Mouse (Mus musculus) megakaryocyte-erythroid progenitor cell, adult 5-6 weeks (primary cell): ENCODE data around the gene Tmem52b. TPM values are rescaled to one million over a fixed set of nuclear protein-coding genes. Genes with fewer than 3 reads are reported as not detected.
A peak's percentile ranks its signal among the peaks of the same experiment; 100 is the strongest.

Experiments used
- ATAC-seq: replicated peaks from 2 replicates; pipeline ENCODE4 v1.8.0; 2016; ENCODE audit warnings: mild to moderate bottlenecking, inconsistent platforms; ENCODE audit not compliant: severe bottlenecking, poor library complexity, low FRiP score, low TSS enrichment
- total RNA-seq, 2 experiments: library from RNA; stranded (forward) in 1 of 2; stranded (reverse) in 1 of 2; fragments of 200-1000, 215-1000 nt in 1 of 2; fragments of >200 nt in 1 of 2; fragmentation: Nextera tagmentation in 1 of 2; gene quantifications; 2 replicates each; pipeline ENCODE4 v1.2.3; 2014 to 2017

The Tmem52b gene
- total RNA-seq, 2 experiments from 2014 or later: not detected

DNA sequence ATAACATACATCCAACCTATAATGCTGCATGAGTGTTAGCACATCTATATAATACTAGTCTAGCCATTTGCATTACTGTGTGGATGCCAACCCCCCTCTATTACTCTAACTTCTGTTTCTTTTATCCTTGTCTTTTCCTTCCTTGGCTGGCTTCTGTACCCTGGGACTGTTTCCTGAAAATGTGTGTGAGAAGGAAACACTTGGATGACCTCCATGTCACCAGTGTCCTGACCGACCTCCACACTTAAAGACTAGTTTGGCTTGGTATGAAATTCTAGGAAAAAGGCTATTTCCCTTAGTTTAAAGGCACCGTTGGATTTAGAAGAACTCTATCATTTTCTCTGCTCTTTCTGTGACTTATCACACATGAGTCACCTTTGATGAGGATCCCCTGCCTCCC lies 15.1 kb downstream of the Tmem52b start:
- no peak for ATAC-seq

DNA sequence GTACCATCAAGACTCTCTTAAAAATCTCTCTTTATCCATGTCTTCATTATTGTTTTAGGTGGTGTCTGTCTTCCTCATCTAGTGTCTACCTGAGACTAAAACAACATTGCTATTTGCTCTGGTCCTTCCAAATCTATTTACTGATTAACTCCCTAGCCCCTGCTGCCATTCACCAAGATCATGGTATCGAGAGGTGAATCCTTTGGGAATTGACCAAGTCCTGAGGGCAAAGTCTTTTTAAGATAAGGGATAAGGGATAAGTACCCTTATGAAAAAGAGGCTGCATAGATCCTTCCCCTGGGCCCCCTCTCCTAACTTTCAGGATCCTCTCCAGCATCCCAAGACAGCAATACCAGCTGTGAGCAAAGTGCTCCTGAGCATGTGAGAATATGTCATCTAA lies 17.2 kb downstream of the Tmem52b start:
- ATAC-seq: no peak

GRCm38 (mm10) chr6:129530261-129530660 lies 17.9 kb downstream of the Tmem52b start:
- ATAC-seq: no peak

DNA sequence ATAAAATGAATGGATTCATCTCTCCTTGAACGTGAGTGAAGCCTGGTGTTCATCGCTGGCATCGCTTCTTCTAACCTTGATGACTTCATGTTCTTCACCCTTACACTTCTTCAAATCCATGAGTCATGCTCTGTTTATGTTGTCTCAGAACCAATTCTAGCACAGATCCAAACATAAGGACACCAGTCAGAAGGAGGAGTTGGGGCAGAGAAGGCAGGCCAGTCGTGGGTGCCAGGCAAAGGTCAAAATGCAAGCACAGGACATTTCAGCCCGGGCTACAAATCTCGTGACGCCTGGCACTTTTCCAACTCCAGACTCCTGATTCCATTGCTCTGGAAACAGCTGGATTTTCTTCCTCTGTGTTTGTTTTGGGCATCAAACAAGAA lies 20.2 kb downstream of the Tmem52b start:
- ATAC-seq: peak; percentile 15; the same call in 1 of the 2 replicates

DNA sequence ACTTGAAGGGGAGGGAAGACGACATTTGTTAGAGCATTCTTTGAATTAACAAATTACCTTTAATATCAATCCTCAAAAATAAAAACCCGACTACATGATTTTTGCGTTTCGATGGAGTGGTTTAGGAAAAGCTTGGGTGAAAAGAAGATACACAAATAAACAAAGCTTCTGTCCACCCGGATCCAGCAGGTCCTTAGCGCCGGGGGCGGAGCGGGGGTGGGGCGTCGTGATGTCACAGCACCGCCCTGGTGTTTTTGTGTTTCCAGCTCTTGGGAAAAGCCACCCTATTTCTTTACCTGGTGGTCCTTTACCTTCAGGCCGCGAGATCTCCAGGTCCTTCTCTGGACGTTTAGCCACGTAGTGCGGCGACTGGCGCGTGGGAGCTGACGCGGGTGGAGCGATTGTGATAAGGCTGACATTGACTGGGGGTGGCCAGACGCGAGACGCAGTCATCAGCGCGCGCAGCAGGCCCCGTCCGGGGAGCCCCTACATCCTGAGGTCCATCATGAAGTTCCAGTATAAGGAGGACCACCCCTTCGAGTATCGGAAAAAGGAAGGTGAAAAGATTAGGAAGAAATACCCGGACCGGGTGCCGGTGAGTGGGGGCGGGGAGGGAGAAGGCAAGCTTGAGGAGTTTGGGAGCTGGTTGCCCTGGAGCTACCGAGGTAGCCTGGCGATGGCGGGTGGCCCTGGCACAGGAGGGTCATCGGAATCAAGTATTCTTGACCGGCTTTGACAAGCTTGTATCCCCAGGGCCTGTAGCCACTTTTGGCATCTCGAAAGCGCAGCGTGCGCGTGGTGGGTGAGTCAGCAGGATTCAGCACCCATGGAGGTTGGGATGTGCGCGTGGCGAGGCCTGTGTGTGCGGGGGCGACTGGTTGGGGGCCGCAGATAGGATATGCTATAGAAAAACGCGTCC lies 20.8 kb downstream of the Tmem52b start, which contains the start of gene Gabarapl1:
TSS of gene Gabarapl1 (plus strand) at position 219 of the 919 bp plus-strand sequence.
- peak; percentile 74 for ATAC-seq

GRCm38 (mm10) chr6:129534057-129534456 lies 21.7 kb downstream of the Tmem52b start:
- no peak; the same call in 1 of the 2 replicates for ATAC-seq

DNA sequence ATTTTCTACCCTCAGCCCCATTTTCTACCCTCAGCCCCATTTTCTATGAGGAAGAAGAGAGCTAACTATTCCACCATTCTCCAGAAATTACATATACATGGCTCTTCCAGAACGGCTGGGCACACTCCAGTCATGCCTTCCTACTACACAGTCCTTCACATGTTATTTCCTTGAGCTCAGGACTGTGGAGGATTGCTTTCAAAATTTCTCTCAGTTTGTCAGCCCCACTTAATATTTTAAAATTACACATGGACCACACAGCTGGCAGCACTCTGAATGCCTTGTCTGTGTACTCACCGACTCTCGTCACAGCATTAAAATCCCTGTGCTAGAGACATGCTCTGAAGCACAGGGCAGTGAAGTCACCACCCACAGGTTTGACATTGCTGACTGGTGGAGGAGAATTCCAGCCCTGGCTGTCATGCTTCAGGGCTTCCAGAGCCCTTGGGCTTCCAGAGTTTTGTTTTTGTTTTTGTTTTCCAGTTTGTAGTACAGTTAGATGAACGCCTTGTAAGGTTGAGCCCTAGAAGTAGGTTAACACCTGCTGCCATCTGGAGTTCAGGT lies 22.4 kb downstream of the Tmem52b start:
- no peak for ATAC-seq

- ATAC-seq: no peak
Measured at GRCm38 (mm10) chr6:129535723-129536122, 23.4 kb downstream of the Tmem52b start.

GRCm38 (mm10) chr6:129538555-129538954 lies 26.2 kb downstream of the Tmem52b start:
- no peak for ATAC-seq

- no peak for ATAC-seq
Measured at GRCm38 (mm10) chr6:129541931-129542330, 29.6 kb downstream of the Tmem52b start.

GRCm38 (mm10) chr6:129542540-129542939 lies 30.2 kb downstream of the Tmem52b start:
- no peak for ATAC-seq

- peak; percentile 87 for ATAC-seq
Measured at GRCm38 (mm10) chr6:129543709-129544606, 31.6 kb downstream of the Tmem52b start.

GRCm38 (mm10) chr6:129547277-129547676 lies 34.9 kb downstream of the Tmem52b start:
- ATAC-seq: no peak

GRCm38 (mm10) chr6:129548009-129548408 lies 35.7 kb downstream of the Tmem52b start:
- ATAC-seq: no peak

GRCm38 (mm10) chr6:129557298-129558023 lies 45.1 kb downstream of the Tmem52b start:
- peak; percentile 88 for ATAC-seq

DNA sequence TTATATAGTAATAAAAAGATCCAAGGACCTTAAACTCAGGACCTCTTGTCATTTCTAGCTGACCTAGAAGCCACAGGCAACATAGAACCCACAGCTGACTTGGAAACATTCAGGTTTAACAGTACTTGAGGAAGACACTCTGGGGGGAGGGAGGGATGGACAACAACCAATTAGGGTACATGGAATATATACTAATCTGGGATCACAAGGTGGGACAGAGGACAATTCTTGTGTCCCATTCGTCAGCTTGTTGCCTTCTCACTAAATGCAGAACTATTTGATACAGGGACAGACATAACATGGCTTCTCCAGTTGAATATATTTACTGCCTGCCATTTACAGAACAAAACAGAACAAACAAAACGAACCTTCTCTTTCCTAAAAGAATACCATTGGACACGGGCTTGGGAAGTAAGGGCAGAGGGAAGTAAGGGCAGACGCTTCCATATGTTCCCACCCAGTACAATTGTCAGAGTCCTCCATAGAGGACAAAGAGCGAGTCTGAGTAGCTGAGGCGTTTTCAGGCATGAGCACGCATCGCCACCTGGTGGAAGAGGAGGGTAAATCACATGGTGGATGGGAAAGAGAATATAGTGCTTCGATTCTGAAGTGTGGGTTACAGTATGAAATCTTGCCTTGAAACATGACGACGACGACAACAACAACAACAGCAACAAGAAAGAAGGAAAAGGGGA lies 46.7 kb downstream of the Tmem52b start:
- ATAC-seq: peak; percentile 89

GRCm38 (mm10) chr6:129559641-129560027 lies 47.3 kb downstream of the Tmem52b start:
- 0 out of 2 replicates have a peak, but pooled peaks have one; percentile 1 for ATAC-seq

DNA sequence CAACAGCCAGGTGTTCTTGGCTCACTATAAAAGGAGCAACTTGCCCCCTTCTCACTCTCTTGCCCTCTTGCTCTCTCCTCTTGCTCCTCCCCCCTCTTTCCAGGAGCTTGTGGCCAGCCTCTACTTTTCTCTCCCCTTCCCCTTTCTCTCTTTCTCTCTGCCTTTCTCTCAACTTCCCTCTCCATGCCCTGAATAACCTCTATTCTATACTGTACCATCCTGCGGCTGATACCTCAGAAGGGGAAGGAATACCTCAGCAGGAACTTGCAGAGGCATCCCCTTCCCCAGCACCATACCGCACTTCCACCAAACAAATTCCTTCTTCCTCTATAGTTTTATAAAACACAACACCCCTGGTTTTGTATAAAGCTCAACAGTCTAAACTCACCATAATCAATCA lies 52.9 kb downstream of the Tmem52b start:
- ATAC-seq: no peak
